Mouse (Mus musculus) liver, embryonic 14.5 days (tissue): Measurements from ENCODE around the gene Olfr47.

ENCODE experiments used
- CTCF ChIP-seq: IDR thresholded peaks from 2 replicates; pipeline ENCODE4 v1.5.1; 2016; ENCODE audit warnings: antibody characterized with exemption, low read depth, control low read depth
- EP300 ChIP-seq: IDR thresholded peaks from 2 replicates; pipeline ENCODE4 v1.6.1; 2016; ENCODE audit warnings: antibody characterized with exemption, low read depth

DNA sequence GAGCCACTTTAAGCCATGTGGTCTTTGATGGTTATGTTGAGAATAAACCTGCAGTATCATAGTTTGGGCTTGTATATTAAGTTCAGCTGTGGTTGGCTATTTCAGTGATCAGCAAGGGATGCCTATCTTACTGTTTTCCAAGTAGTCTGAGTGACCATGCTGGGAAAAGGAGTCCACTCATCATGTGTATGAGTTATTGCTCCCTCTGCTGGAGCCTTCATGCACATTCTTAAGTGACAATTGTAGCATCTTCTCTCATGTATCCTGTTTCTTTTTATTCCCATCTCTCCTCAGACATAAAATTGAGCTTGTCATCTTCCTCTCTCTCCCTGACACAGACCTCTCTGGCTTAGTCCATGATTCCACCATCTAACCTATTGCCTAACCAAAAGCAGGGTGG, 46.9 kb downstream of the Olfr47 start:
- TF ChIP-seq CTCF (peak; percentile 31; the same call in 1 of the 2 replicates), EP300 (no peak)
